Mouse (Mus musculus): ENCODE results near the gene Cmc2.
A peak's percentile ranks its signal among the peaks of the same experiment; 100 is the strongest.

The Cmc2 gene

GRCm38 (mm10) chr8:116873586-116873985 lies 47.7 kb downstream of the Cmc2 start:
- TF ChIP-seq POU5F1 (IDR thresholded peaks at IDR 0.05; ENCODE audit: borderline replicate concordance, low read length) (no peak), NANOG (IDR thresholded peaks at IDR 0.05; ENCODE audit: borderline replicate concordance, low read length) (no peak), CTCF (conservative IDR thresholded peaks at IDR 0.05; ENCODE audit: low read length) (no peak)
- peaks cover 13% of the 10 kb centered on the region for H3K4me1 ChIP-seq (replicated peaks; ENCODE audit: low read depth, low read length)
- no peaks in the 10 kb centered on the region for H3K9me3 ChIP-seq (ENCODE audit: low read length)
- no peak overlapping the region for H3K4me3 ChIP-seq (replicated peaks; ENCODE audit: low read length)
- H3K36me3 ChIP-seq (ENCODE audit: insufficient read depth, low read length): no peaks in the 10 kb centered on the region
- H3K27me3 ChIP-seq (ENCODE audit: insufficient read depth, low read length): peaks cover 9% of the 10 kb centered on the region

- Histone ChIP-seq H3K27me3 (ENCODE audit: insufficient read depth, low read length) (peaks cover 9% of the 10 kb centered on the region), H3K4me1 (replicated peaks; ENCODE audit: low read depth, low read length) (peaks cover 13% of the 10 kb centered on the region), H3K36me3 (ENCODE audit: insufficient read depth, low read length) (no peaks in the 10 kb centered on the region), H3K4me3 (replicated peaks; ENCODE audit: low read length) (no peak overlapping the region), H3K9me3 (ENCODE audit: low read length) (no peaks in the 10 kb centered on the region)
- TF ChIP-seq POU5F1 (IDR thresholded peaks at IDR 0.05; ENCODE audit: borderline replicate concordance, low read length) (no peak), CTCF (conservative IDR thresholded peaks at IDR 0.05; ENCODE audit: low read length) (peak; percentile 54), NANOG (IDR thresholded peaks at IDR 0.05; ENCODE audit: borderline replicate concordance, low read length) (no peak)
These were observed 48.4 kb downstream of the Cmc2 start for GRCm38 (mm10) chr8:116872761-116873342.

- Histone ChIP-seq H3K4me3 (replicated peaks; ENCODE audit: low read length) (no peak overlapping the region), H3K4me1 (replicated peaks; ENCODE audit: low read depth, low read length) (peaks cover 14% of the 10 kb centered on the region), H3K27me3 (ENCODE audit: insufficient read depth, low read length) (peaks cover 34% of the 10 kb centered on the region), H3K36me3 (ENCODE audit: insufficient read depth, low read length) (no peaks in the 10 kb centered on the region), H3K9me3 (ENCODE audit: low read length) (peaks cover 2% of the 10 kb centered on the region; the same call in 1 of the 2 replicates)
- TF ChIP-seq POU5F1 (IDR thresholded peaks at IDR 0.05; ENCODE audit: borderline replicate concordance, low read length): no peak
- TF ChIP-seq CTCF (conservative IDR thresholded peaks at IDR 0.05; ENCODE audit: low read length): 0 out of 2 replicates have a peak, but pooled peaks have one; percentile 11
These were observed 52.6 kb downstream of the Cmc2 start for GRCm38 (mm10) chr8:116868699-116869098.

DNA sequence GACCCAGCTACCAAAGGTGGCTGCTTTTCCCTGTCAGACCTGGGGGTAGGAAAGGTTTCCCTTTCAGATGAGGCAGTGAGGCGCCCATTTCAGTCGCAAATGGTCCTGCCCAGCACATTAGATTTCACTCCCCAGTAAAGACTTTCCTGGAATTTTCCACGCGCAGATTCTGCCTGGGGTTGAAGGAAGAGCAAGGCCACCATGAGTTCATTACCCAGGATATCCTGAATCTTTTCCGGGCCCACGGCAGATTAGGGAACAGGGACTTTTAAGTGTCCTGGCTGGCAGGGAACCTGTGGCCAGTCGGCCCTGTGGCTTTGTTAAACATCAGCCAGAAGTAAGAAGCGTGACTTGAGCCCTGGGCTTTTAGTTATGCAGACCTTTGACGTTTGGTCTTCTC lies 53.9 kb downstream of the Cmc2 start:
- TF ChIP-seq CTCF (conservative IDR thresholded peaks at IDR 0.05; ENCODE audit: low read length): no peak
- TF ChIP-seq POU5F1 (IDR thresholded peaks at IDR 0.05; ENCODE audit: borderline replicate concordance, low read length): no peak
- no peak for TF ChIP-seq NANOG (IDR thresholded peaks at IDR 0.05; ENCODE audit: borderline replicate concordance, low read length)
- H3K9me3 ChIP-seq (ENCODE audit: low read length): peaks cover 2% of the 10 kb centered on the region; the same call in 1 of the 2 replicates
- peaks cover 14% of the 10 kb centered on the region for H3K4me1 ChIP-seq (replicated peaks; ENCODE audit: low read depth, low read length)
- no peak overlapping the region for H3K4me3 ChIP-seq (replicated peaks; ENCODE audit: low read length)
- no peaks in the 10 kb centered on the region for H3K36me3 ChIP-seq (ENCODE audit: insufficient read depth, low read length)
- H3K27me3 ChIP-seq (ENCODE audit: insufficient read depth, low read length): peaks cover 42% of the 10 kb centered on the region

DNA sequence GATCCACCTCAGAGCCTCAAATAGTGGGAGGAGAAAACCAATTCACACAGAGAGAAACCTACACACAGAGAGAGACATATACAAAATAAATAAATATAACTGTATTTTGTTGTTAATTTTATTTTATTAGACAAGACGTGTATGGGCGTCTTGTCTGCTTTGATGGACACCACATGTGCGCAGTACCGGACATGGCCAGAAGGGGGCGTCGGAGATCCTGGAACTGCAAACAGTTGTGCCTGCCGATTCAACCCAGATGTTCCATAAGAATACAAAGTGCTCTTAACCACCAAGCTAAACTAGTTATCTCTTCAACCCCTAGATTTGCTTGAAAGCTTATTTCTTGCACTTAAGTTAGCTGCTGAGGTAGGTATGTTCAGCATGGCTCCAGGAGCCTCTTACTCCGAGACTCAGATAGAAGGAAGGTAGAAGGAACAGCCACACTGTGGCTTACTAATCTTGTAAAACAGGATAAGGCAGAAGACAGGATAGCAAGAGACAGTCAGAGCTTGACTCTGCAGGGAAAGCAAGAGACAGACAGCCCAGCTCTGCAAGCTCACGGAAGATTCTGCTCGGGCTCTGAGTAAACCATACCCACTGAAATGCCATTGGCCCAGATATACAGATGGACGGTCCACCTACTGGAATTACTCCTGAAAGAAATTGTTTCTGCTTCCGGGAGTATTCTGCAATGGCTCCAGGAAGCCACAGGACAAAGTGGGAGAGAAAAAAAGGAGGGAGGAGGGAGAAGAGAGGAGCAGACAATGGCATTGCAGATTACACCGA lies 54.9 kb downstream of the Cmc2 start:
- Histone ChIP-seq H3K27me3 (ENCODE audit: insufficient read depth, low read length) (peaks cover 48% of the 10 kb centered on the region), H3K4me1 (replicated peaks; ENCODE audit: low read depth, low read length) (peaks cover 6% of the 10 kb centered on the region; the same call in 1 of the 2 replicates), H3K9me3 (ENCODE audit: low read length) (peaks cover 2% of the 10 kb centered on the region; the same call in 1 of the 2 replicates), H3K4me3 (replicated peaks; ENCODE audit: low read length) (no peak overlapping the region), H3K36me3 (ENCODE audit: insufficient read depth, low read length) (no peaks in the 10 kb centered on the region)
- no peak for TF ChIP-seq NANOG (IDR thresholded peaks at IDR 0.05; ENCODE audit: borderline replicate concordance, low read length)
- no peak for TF ChIP-seq POU5F1 (IDR thresholded peaks at IDR 0.05; ENCODE audit: borderline replicate concordance, low read length)
- peak; percentile 91 for TF ChIP-seq CTCF (conservative IDR thresholded peaks at IDR 0.05; ENCODE audit: low read length)

GRCm38 (mm10) chr8:116864514-116864913 lies 56.7 kb downstream of the Cmc2 start:
- Histone ChIP-seq H3K4me3 (replicated peaks; ENCODE audit: low read length) (no peak overlapping the region), H3K4me1 (replicated peaks; ENCODE audit: low read depth, low read length) (peaks cover 6% of the 10 kb centered on the region; the same call in 1 of the 2 replicates), H3K27me3 (ENCODE audit: insufficient read depth, low read length) (peaks cover 54% of the 10 kb centered on the region), H3K36me3 (ENCODE audit: insufficient read depth, low read length) (no peaks in the 10 kb centered on the region), H3K9me3 (ENCODE audit: low read length) (peaks cover 2% of the 10 kb centered on the region; the same call in 1 of the 2 replicates)
- TF ChIP-seq CTCF (conservative IDR thresholded peaks at IDR 0.05; ENCODE audit: low read length): no peak
- no peak for TF ChIP-seq NANOG (IDR thresholded peaks at IDR 0.05; ENCODE audit: borderline replicate concordance, low read length)
- TF ChIP-seq POU5F1 (IDR thresholded peaks at IDR 0.05; ENCODE audit: borderline replicate concordance, low read length): no peak

- no peaks in the 10 kb centered on the region for H3K36me3 ChIP-seq (ENCODE audit: insufficient read depth, low read length)
- H3K4me1 ChIP-seq (replicated peaks; ENCODE audit: low read depth, low read length): peaks cover 6% of the 10 kb centered on the region; the same call in 1 of the 2 replicates
- peaks cover 50% of the 10 kb centered on the region for H3K27me3 ChIP-seq (ENCODE audit: insufficient read depth, low read length)
- H3K4me3 ChIP-seq (replicated peaks; ENCODE audit: low read length): peak overlapping the region; percentile 77; the same call in 1 of the 2 replicates
- peaks cover 2% of the 10 kb centered on the region; the same call in 1 of the 2 replicates for H3K9me3 ChIP-seq (ENCODE audit: low read length)
- TF ChIP-seq POU5F1 (IDR thresholded peaks at IDR 0.05; ENCODE audit: borderline replicate concordance, low read length): no peak
- no peak for TF ChIP-seq CTCF (conservative IDR thresholded peaks at IDR 0.05; ENCODE audit: low read length)
- TF ChIP-seq NANOG (IDR thresholded peaks at IDR 0.05; ENCODE audit: borderline replicate concordance, low read length): no peak
These were observed 57.2 kb downstream of the Cmc2 start for GRCm38 (mm10) chr8:116864022-116864387.

DNA sequence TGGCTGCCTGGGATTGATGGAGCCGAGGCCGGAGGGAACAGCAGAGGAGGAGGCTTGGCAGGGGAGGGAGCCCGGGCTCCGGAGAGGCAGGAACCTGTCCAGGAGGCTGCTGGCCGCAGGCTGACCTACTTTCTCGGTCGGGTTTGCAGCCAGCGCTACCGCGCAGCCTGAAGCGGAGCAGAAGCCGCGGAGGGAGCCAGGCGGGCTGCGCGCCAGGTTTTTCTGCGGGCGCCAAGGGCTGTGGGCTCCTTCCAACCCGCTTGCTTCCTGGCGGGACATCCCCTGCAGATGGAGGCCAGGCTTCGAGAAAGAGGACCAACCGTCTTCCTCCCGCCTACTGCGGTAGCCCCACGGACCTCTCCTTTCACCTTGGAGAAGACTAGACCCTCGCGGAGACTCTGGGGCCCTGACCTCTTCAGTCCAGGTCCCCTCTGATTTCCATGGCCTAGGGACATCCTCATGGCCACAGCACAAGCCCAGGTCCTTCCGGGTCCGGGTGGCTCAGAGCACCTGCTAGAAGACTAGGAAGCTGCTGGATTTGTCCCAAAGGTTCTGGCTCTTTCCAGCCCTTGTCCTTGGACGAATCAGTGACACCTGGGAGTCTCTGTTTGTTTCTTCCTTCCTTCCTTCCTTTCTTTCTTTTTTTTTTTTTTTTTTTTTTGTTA lies 57.8 kb downstream of the Cmc2 start:
- Histone ChIP-seq H3K4me3 (replicated peaks; ENCODE audit: low read length) (peak overlapping the region; percentile 77), H3K9me3 (ENCODE audit: low read length) (peaks cover 2% of the 10 kb centered on the region; the same call in 1 of the 2 replicates), H3K4me1 (replicated peaks; ENCODE audit: low read depth, low read length) (peaks cover 6% of the 10 kb centered on the region; the same call in 1 of the 2 replicates), H3K27me3 (ENCODE audit: insufficient read depth, low read length) (peaks cover 50% of the 10 kb centered on the region), H3K36me3 (ENCODE audit: insufficient read depth, low read length) (no peaks in the 10 kb centered on the region)
- TF ChIP-seq POU5F1 (IDR thresholded peaks at IDR 0.05; ENCODE audit: borderline replicate concordance, low read length): no peak
- TF ChIP-seq NANOG (IDR thresholded peaks at IDR 0.05; ENCODE audit: borderline replicate concordance, low read length): no peak
- no peak for TF ChIP-seq CTCF (conservative IDR thresholded peaks at IDR 0.05; ENCODE audit: low read length)
